Mouse (Mus musculus): ENCODE data around the gene Cfap298.

DNA sequence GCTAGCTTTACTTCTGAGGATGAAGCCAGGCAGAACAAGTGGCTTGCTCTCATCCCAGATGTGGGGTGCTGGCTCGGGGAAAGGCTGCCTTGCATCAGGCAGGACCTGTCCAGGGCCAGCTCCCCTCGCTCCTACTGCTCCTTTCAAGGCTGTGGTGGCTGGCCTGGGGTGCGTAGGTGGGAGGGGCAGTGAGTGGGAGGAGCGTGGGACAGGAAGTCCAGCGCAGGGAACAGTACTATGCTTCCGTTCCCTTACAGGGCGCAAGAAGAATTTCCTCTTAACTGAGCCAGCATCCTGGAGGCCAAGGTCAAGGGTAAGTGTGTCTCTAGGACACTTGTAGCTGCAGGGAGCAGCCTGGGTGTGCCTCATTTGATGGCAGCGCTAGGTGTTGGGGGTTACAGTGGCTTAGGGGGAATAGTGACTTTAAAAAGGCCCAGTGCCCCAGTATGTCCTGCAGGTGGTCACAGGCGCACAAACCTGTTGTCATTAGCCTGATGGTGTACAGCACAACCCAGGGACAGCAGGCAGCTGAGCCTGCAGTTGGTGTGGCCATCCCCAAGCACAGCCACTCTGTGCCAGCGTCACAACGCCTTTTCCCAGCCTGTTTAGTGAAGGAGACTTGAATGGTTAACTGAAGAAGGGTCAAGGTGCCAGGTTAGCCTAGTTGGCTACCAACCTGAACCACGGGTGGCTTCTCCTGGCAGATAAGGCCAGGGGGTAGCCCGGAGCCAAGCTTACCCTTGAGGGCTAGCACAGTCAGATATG, 10.1 kb downstream of the Cfap298 start:
- TF ChIP-seq EP300 (IDR thresholded peaks at IDR 0.05; ENCODE audit: insufficient read depth, low read depth, low read length), result no peak
- no peak for TF ChIP-seq CTCF (IDR thresholded peaks at IDR 0.05; ENCODE audit: low read depth, low read length)

Measured in ES-Bruce4 (cell line).